Mouse (Mus musculus): ENCODE measurements around the gene Cacfd1.

DNA sequence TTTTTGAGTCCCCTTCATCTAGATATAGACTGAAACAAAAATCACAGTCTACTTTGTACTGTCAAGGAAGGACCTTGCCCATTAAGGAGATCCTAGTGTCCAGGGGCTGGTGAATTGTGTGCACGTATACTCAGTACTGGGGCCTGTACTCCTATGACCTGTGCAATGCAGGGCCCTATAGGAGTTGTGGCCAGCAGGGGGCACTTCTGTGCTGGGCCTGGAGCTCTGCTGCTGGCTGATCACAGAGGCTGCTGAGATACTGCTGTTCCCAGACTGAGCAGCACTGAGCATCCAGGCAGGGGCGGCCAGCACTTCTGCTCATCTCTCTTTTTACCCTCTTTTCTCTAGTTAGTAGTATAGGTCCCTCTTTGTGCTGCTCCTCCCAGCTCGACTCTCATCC lies 33.7 kb downstream of the Cacfd1 start:
- TF ChIP-seq EP300 (optimal IDR thresholded peaks at IDR 0.05) (no peak), CTCF (IDR thresholded peaks at IDR 0.05; ENCODE audit: low read depth) (peak; percentile 93)

Measured in stomach, postnatal 0 days (tissue).